Mouse (Mus musculus) bone marrow, adult 2 months (tissue): ENCODE results near the gene Sohlh2. TPM values are rescaled to one million over a fixed set of nuclear protein-coding genes. Genes with fewer than 3 reads are reported as not detected.

Experiments used
- H3K27ac ChIP-seq: fragments of 200-500 bp; 2 replicates; pipeline ENCODE4 v1.5.1; 2012; ENCODE audit warnings: low read depth, mild to moderate bottlenecking, control low read depth, inconsistent platforms, low read length; ENCODE audit not compliant: control insufficient read depth, poor library complexity, insufficient read depth
- H3K4me1 ChIP-seq: fragments of 200-500 bp; 2 replicates; pipeline ENCODE4 v1.6.1; 2011; ENCODE audit warnings: low read length; ENCODE audit not compliant: control insufficient read depth, insufficient read depth
- H3K4me3 ChIP-seq: fragments of 200-500 bp; replicated peaks from 2 replicates; pipeline ENCODE3; 2011; ENCODE audit warnings: mild to moderate bottlenecking, low read depth, low read length, control low read depth; ENCODE audit not compliant: control insufficient read depth
- CTCF ChIP-seq: fragments of 200-500 bp; IDR thresholded peaks from 2 replicates; pipeline ENCODE4 v1.5.1; 2011; ENCODE audit warnings: low read length, control low read depth; ENCODE audit not compliant: control insufficient read depth, insufficient read depth
- POLR2A ChIP-seq: fragments of 200-500 bp; IDR thresholded peaks from 2 replicates; pipeline ENCODE4 v1.6.1; 2011; ENCODE audit warnings: low read depth, mild to moderate bottlenecking, control low read depth, low read length, borderline replicate concordance; ENCODE audit not compliant: control insufficient read depth
- WGBS: fragments of 180-500 bp; shearing (Covaris S2); methylation state at CpG from one replicate; pipeline ENCODE4 v1.1.7; 2018; 5-methylcytosine and 5-hydroxymethylcytosine counted together
- polyA plus RNA-seq: library from polyadenylated mRNA; stranded (reverse); fragments of >200 nt; gene quantifications from 2 replicates; pipeline ENCODE4 v1.2.4, GENCODE M21; 2011; ENCODE audit warnings: low replicate concordance; ENCODE audit not compliant: missing spikeins, insufficient read depth, insufficient read length

The Sohlh2 gene
- polyA plus RNA-seq, 1 experiment = not detected

- Histone ChIP-seq H3K4me3 (no peak overlapping the region), H3K4me1 (no peaks in the 10 kb centered on the region), H3K27ac (no peak overlapping the region)
- TF ChIP-seq CTCF = no peak
- no peak for TF ChIP-seq POLR2A
- WGBS = 82% methylated on average over 3 of the region's 3 CpGs
Measured at GRCm38 (mm10) chr3:55248048-55248447, 66.2 kb downstream of the Sohlh2 start.

- H3K4me1 ChIP-seq = no peaks in the 10 kb centered on the region
- 70% methylated on average over 6 of the region's 6 CpGs for WGBS
- no peak overlapping the region for H3K4me3 ChIP-seq
- no peak overlapping the region; the same call in 1 of the 2 replicates for H3K27ac ChIP-seq
- no peak for TF ChIP-seq CTCF
- TF ChIP-seq POLR2A = no peak
Measured at GRCm38 (mm10) chr3:55248508-55248907, 66.7 kb downstream of the Sohlh2 start.

GRCm38 (mm10) chr3:55250631-55251030 is 68.8 kb downstream of the Sohlh2 start:
- WGBS = 79% methylated on average over 2 of the region's 2 CpGs
- no peak overlapping the region for H3K27ac ChIP-seq
- H3K4me3 ChIP-seq = no peak overlapping the region
- no peaks in the 10 kb centered on the region for H3K4me1 ChIP-seq
- TF ChIP-seq POLR2A = no peak
- TF ChIP-seq CTCF = no peak

Other genes starting within 250 kb of the Sohlh2 start
- gene Ccna1, start 126.5 kb upstream of the Sohlh2 start, polyA plus RNA-seq = not detected in 2 replicates
- gene Spg20, start 69.9 kb upstream of the Sohlh2 start, polyA plus RNA-seq = 6.3 and 6.6 TPM in 2 replicates
- not detected in 2 replicates for gene Ccdc169, start 44.7 kb upstream of the Sohlh2 start, polyA plus RNA-seq
- 1.5 and 4.4 TPM in 2 replicates for gene Dclk1, start 60.3 kb downstream of the Sohlh2 start, polyA plus RNA-seq